Mouse (Mus musculus) G1E (cell line): ENCODE measurements at regions not wholly inside any gene's neighbourhood (a gene's known extent, or its start where the extent isn't known, plus 50 kb on each side); places are given as distances from the start of the nearest gene placed in this dataset.

ENCODE experiments used
- CTCF ChIP-seq: IDR thresholded peaks from 2 replicates; pipeline ENCODE4 v1.5.1; 2012; ENCODE audit warnings: low read depth, low read length, inconsistent platforms, mixed read lengths
- GATA1 ChIP-seq: IDR thresholded peaks from 2 replicates; pipeline ENCODE4 v1.6.1; 2012; ENCODE audit warnings: borderline replicate concordance, low read length, inconsistent platforms, mixed read lengths

DNA sequence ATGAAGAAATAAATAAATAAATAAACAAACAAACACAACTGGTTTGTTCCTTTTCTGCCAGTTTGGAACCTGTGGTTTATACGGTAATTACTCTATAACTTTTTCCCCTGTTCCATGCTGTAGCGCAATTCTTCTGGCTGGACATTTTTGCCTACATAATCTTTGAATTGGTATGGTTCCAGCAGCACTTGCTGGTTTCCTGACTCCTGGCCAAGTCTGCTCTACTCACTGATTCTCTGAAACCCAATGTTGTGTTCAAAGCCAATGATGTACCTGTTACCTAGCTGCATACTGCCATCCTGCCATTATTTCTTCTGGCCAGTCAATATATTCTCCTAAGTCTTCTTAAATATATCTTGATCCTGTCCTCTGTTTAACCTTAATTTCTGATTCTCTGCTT lies 408.7 kb downstream of the Hace1 start:
- no peak for TF ChIP-seq GATA1
- TF ChIP-seq CTCF: no peak
